Mouse (Mus musculus): ENCODE data around the gene Hk2. TPM values are rescaled to one million over a fixed set of nuclear protein-coding genes. Genes with fewer than 3 reads are reported as not detected.
A peak's percentile ranks its signal among the peaks of the same experiment; 100 is the strongest.
"Not testable (repeated sequence)": the region's sequence is repeated elsewhere in the genome, so short reads cannot be mapped to it uniquely, and the experiment has no call there.

The Hk2 gene
- polyA plus RNA-seq, 1 experiment from 2014 or later: 4.8 TPM

GRCm38 (mm10) chr6:82694668-82695067 is 79.6 kb downstream of the Hk2 start:
- Histone ChIP-seq H3K9me3 (ENCODE audit: control insufficient read depth, low read length) (no peaks in the 10 kb centered on the region), H3K36me3 (ENCODE audit: control insufficient read depth, insufficient read depth) (no peaks in the 10 kb centered on the region), H3K4me3 (replicated peaks; ENCODE audit: low read length) (no peak overlapping the region), H3K27me3 (replicated peaks; ENCODE audit: control insufficient read depth, insufficient read depth, low read length) (no peaks in the 10 kb centered on the region), H3K27ac (ENCODE audit: low read length) (no peak overlapping the region), H3K4me2 (ENCODE audit: low read length) (no peak overlapping the region), H3K4me1 (replicated peaks; ENCODE audit: control insufficient read depth, insufficient read depth, low read length) (0 out of 2 replicates have a peak, but pooled peaks cover under 1% of the 10 kb centered on the region), H3K9ac (replicated peaks; ENCODE audit: low read depth, low read length) (no peak overlapping the region)
- 0 out of 2 replicates have a peak, but pooled peaks have one; percentile 40 for ATAC-seq
- WGBS: 33% methylated on average over 13 of the region's 13 CpGs

DNA sequence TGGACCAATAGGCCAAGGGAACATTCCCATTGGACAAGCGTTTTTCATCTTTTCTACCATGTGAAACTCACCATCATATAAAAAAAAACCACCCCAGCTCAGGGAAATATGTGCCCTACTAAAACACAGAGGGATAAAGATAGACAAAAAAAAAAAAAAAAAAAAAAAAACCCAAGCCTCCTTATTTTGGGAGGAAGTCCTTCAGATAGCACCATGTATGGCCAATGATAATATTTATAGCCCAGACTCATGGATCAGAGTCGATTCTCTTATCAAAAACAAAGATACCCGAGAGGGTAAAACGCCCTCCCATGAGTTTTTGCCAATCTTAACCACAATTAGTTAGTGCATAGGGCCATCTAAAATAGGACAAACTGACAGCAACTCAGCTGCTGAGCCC is 84.8 kb downstream of the Hk2 start:
- Histone ChIP-seq H3K27ac (ENCODE audit: low read length) (no peak overlapping the region), H3K27me3 (replicated peaks; ENCODE audit: control insufficient read depth, insufficient read depth, low read length) (no peaks in the 10 kb centered on the region), H3K4me2 (ENCODE audit: low read length) (no peak overlapping the region), H3K9ac (replicated peaks; ENCODE audit: low read depth, low read length) (no peak overlapping the region), H3K4me3 (replicated peaks; ENCODE audit: low read length) (no peak overlapping the region), H3K9me3 (ENCODE audit: control insufficient read depth, low read length) (no peaks in the 10 kb centered on the region), H3K36me3 (ENCODE audit: control insufficient read depth, insufficient read depth) (no peaks in the 10 kb centered on the region), H3K4me1 (replicated peaks; ENCODE audit: control insufficient read depth, insufficient read depth, low read length) (no peaks in the 10 kb centered on the region)
- 86% methylated on average over 4 of the region's 4 CpGs for WGBS
- no peak for ATAC-seq

DNA sequence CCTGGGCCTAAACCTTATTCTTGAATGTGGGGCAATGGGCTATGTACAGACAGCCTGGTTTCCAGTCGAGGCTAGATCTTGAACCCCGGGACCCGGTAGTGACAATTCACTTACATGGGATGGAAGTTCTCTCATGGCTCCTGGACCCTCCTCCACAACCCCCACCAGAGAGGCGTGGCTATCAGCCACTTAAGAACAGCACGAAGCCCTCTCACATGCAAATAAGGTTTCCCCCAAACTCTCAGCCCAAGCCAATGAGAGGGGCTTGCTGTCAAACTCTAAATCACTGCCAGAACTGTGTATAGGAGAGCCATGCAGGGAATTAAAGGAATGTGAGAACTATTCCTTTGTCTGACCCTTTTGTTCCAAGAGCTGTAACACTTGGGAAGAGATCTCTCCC is 85.7 kb downstream of the Hk2 start:
- not testable (repeated sequence) for H3K27ac ChIP-seq (ENCODE audit: low read length); H3K4me3 ChIP-seq (replicated peaks; ENCODE audit: low read length); H3K9me3 ChIP-seq (ENCODE audit: control insufficient read depth, low read length); H3K27me3 ChIP-seq (replicated peaks; ENCODE audit: control insufficient read depth, insufficient read depth, low read length); H3K4me2 ChIP-seq (ENCODE audit: low read length); H3K9ac ChIP-seq (replicated peaks; ENCODE audit: low read depth, low read length); H3K36me3 ChIP-seq (ENCODE audit: control insufficient read depth, insufficient read depth); ATAC-seq; H3K4me1 ChIP-seq (replicated peaks; ENCODE audit: control insufficient read depth, insufficient read depth, low read length)
- WGBS: 43% methylated on average over 5 of the region's 5 CpGs

GRCm38 (mm10) chr6:82684136-82684535 is 90.1 kb downstream of the Hk2 start:
- Histone ChIP-seq H3K9ac (replicated peaks; ENCODE audit: low read depth, low read length) (no peak overlapping the region), H3K27ac (ENCODE audit: low read length) (no peak overlapping the region), H3K4me3 (replicated peaks; ENCODE audit: low read length) (no peak overlapping the region), H3K36me3 (ENCODE audit: control insufficient read depth, insufficient read depth) (no peaks in the 10 kb centered on the region), H3K4me1 (replicated peaks; ENCODE audit: control insufficient read depth, insufficient read depth, low read length) (no peaks in the 10 kb centered on the region), H3K9me3 (ENCODE audit: control insufficient read depth, low read length) (no peaks in the 10 kb centered on the region), H3K4me2 (ENCODE audit: low read length) (no peak overlapping the region), H3K27me3 (replicated peaks; ENCODE audit: control insufficient read depth, insufficient read depth, low read length) (no peaks in the 10 kb centered on the region)
- ATAC-seq: no peak

DNA sequence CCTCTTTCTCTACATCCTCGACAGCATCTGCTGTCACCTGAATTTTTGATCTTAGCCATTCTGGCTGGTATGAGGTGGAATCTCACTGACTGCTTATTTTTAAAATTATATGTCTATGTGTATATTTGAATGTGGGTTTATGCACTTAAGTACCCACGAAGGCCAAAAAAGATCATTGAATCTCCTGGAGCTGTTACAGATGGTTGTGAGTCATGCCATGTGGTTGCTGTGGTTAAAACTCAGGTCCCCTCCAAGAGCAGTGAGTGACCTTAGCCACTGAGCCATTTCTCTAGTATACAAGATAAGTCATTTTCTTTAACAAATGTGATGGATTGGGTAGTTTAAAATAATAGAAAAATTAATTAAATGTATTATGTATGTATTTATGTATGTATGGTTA is 95.0 kb downstream of the Hk2 start:
- H3K9ac ChIP-seq (replicated peaks; ENCODE audit: low read depth, low read length); H3K36me3 ChIP-seq (ENCODE audit: control insufficient read depth, insufficient read depth); H3K27ac ChIP-seq (ENCODE audit: low read length); H3K4me1 ChIP-seq (replicated peaks; ENCODE audit: control insufficient read depth, insufficient read depth, low read length); H3K9me3 ChIP-seq (ENCODE audit: control insufficient read depth, low read length); H3K27me3 ChIP-seq (replicated peaks; ENCODE audit: control insufficient read depth, insufficient read depth, low read length); ATAC-seq; H3K4me3 ChIP-seq (replicated peaks; ENCODE audit: low read length); H3K4me2 ChIP-seq (ENCODE audit: low read length): not testable (repeated sequence)
- 85% methylated on average over 2 of the region's 2 CpGs for WGBS

- H3K9ac ChIP-seq (replicated peaks; ENCODE audit: low read depth, low read length); H3K9me3 ChIP-seq (ENCODE audit: control insufficient read depth, low read length); H3K27me3 ChIP-seq (replicated peaks; ENCODE audit: control insufficient read depth, insufficient read depth, low read length); H3K36me3 ChIP-seq (ENCODE audit: control insufficient read depth, insufficient read depth); ATAC-seq; H3K4me3 ChIP-seq (replicated peaks; ENCODE audit: low read length); H3K27ac ChIP-seq (ENCODE audit: low read length); H3K4me1 ChIP-seq (replicated peaks; ENCODE audit: control insufficient read depth, insufficient read depth, low read length); H3K4me2 ChIP-seq (ENCODE audit: low read length): not testable (repeated sequence)
- WGBS: 78% methylated on average over 3 of the region's 3 CpGs
Measured at GRCm38 (mm10) chr6:82677629-82678028, 96.6 kb downstream of the Hk2 start.

Other genes with a start within 250 kb of the Hk2 start
- 107 and 121 TPM in 2 replicates for gene Pole4, start 69.1 kb downstream of the Hk2 start, polyA plus RNA-seq (2015; fragmentation: Nextera tagmentation; extraction: Ambion mirVana)
- 16.3 and 18.7 TPM in 2 replicates for gene Sema4f, start 165.3 kb upstream of the Hk2 start, polyA plus RNA-seq (2015; fragmentation: Nextera tagmentation; extraction: Ambion mirVana)
- gene M1ap, start 172.4 kb upstream of the Hk2 start, polyA plus RNA-seq (2015; fragmentation: Nextera tagmentation; extraction: Ambion mirVana): not detected in 2 replicates